ENCODE assay signal across 26 mouse cellular contexts in genomic region chr4:107995727-107996126, GRCm38 (mm10). TPM values are rescaled to one million over a fixed set of nuclear protein-coding genes. Genes with fewer than 3 reads are reported as not detected.
DNase-seq lines count a peak whose midpoint lies in the region; ATAC-seq and TF ChIP-seq lines count a peak whose summit lies in the region.
"Had no signal": no experiment of that assay in that cellular context is flagged by ENCODE, and none has a peak within 500 bp of the region (broad histone marks: within the 10 kb centered on the region; RNA-seq: fewer than 3 reads in every experiment).

No protein-coding gene starts in this region.

- H3K4me3 ChIP-seq in embryonic facial prominence, embryonic 12.5 days, result no peak overlapping the region
- H3K4me3 ChIP-seq in embryonic facial prominence, embryonic 10.5 days, result no peak overlapping the region
- H3K4me3 ChIP-seq in megakaryocyte, embryonic 14.5 days (replicated peaks), result peak overlapping the region; percentile 48
- H3K4me3 ChIP-seq in myocyte, result no peak overlapping the region
- H3K4me3 ChIP-seq in stomach, postnatal 0 days (ENCODE audit: low read depth, low read length), result no peak overlapping the region
- H3K4me3 ChIP-seq in kidney, embryonic 14.5 days (ENCODE audit: low read length), result no peak overlapping the region
- H3K4me3 ChIP-seq: erythroblast, embryonic 14.5 days; forebrain, embryonic 10.5 days; heart, embryonic 10.5 days; hindbrain, embryonic 15.5 days had no signal

- H3K79me2 ChIP-seq in myocyte (ENCODE audit: control insufficient read depth, insufficient read depth), result no peaks in the 10 kb centered on the region

- H3K27me3 ChIP-seq in embryonic facial prominence, embryonic 12.5 days, result no peaks in the 10 kb centered on the region
- peaks cover 18% of the 10 kb centered on the region for H3K27me3 ChIP-seq in embryonic facial prominence, embryonic 10.5 days (replicated peaks; ENCODE audit: low read depth, poor library complexity, severe bottlenecking)
- peaks cover 86% of the 10 kb centered on the region for H3K27me3 ChIP-seq in megakaryocyte, embryonic 14.5 days (replicated peaks)
- H3K27me3 ChIP-seq in myocyte (ENCODE audit: control insufficient read depth, insufficient read depth, insufficient read length), result no peaks in the 10 kb centered on the region
- H3K27me3 ChIP-seq in stomach, postnatal 0 days (ENCODE audit: control insufficient read depth, insufficient read depth, low read length), result no peaks in the 10 kb centered on the region
- H3K27me3 ChIP-seq in kidney, embryonic 14.5 days (ENCODE audit: control insufficient read depth, insufficient read depth, low read length), result no peaks in the 10 kb centered on the region; the same call in 1 of the 2 replicates
- H3K27me3 ChIP-seq: hindbrain, embryonic 15.5 days had no signal

- no peak overlapping the region for H3ac ChIP-seq in myocyte (ENCODE audit: control insufficient read depth, insufficient read length)

- intact Hi-C loops in heart, postnatal 14 days (cut with DNase I), result no loop called here

- TF ChIP-seq CTCF in stomach, postnatal 0 days (IDR thresholded peaks at IDR 0.05; ENCODE audit: low read depth), result no peak

- no peaks in the 10 kb centered on the region for H3K36me3 ChIP-seq in embryonic facial prominence, embryonic 12.5 days
- H3K36me3 ChIP-seq in embryonic facial prominence, embryonic 10.5 days (replicated peaks), result no peaks in the 10 kb centered on the region
- no peaks in the 10 kb centered on the region for H3K36me3 ChIP-seq in megakaryocyte, embryonic 14.5 days (replicated peaks; ENCODE audit: low read length)
- no peaks in the 10 kb centered on the region for H3K36me3 ChIP-seq in myocyte (ENCODE audit: control insufficient read depth, insufficient read depth)
- no peaks in the 10 kb centered on the region for H3K36me3 ChIP-seq in stomach, postnatal 0 days (ENCODE audit: control insufficient read depth, insufficient read depth, low read length)
- H3K36me3 ChIP-seq in kidney, embryonic 14.5 days (ENCODE audit: control insufficient read depth, insufficient read depth, low read length), result no peaks in the 10 kb centered on the region
- H3K36me3 ChIP-seq: forebrain, embryonic 10.5 days; G1E; heart, embryonic 10.5 days; hindbrain, embryonic 15.5 days had no signal

- H3K9me3 ChIP-seq in embryonic facial prominence, embryonic 12.5 days, result no peaks in the 10 kb centered on the region
- no peaks in the 10 kb centered on the region for H3K9me3 ChIP-seq in embryonic facial prominence, embryonic 10.5 days
- H3K9me3 ChIP-seq in megakaryocyte, embryonic 14.5 days, result peaks cover 18% of the 10 kb centered on the region
- H3K9me3 ChIP-seq in stomach, postnatal 0 days (ENCODE audit: control insufficient read depth, low read length), result no peaks in the 10 kb centered on the region
- H3K9me3 ChIP-seq in kidney, embryonic 14.5 days (ENCODE audit: control insufficient read depth, low read length), result no peaks in the 10 kb centered on the region
- H3K9me3 ChIP-seq: forebrain, embryonic 10.5 days; G1E; heart, embryonic 10.5 days; hindbrain, embryonic 15.5 days had no signal

- H3K4me2 ChIP-seq in embryonic facial prominence, embryonic 12.5 days (replicated peaks), result no peak overlapping the region
- H3K4me2 ChIP-seq in myocyte (ENCODE audit: low read depth), result no peak overlapping the region
- no peak overlapping the region for H3K4me2 ChIP-seq in stomach, postnatal 0 days (replicated peaks; ENCODE audit: low read depth)
- no peak overlapping the region for H3K4me2 ChIP-seq in kidney, embryonic 14.5 days (replicated peaks; ENCODE audit: low read depth, low read length)
- H3K4me2 ChIP-seq: hindbrain, embryonic 15.5 days had no signal

- no peak for DNase-seq in embryonic facial prominence, embryonic 10.5 days (ENCODE audit: low spot score)
- DNase-seq in stomach, postnatal 0 days (ENCODE audit: low spot score), result no peak
- no peak for DNase-seq in heart, postnatal 14 days
- DNase-seq: adrenal gland, adult 8-10 months; B cell, adult 2 months; cerebellum, adult 11 months; cerebellum, adult 9-11 months; cerebellum, postnatal 36 days; gastrocnemius, postnatal 10 days; heart, adult 18-20 months; heart, postnatal 36 days had no signal

- H3K9ac ChIP-seq in embryonic facial prominence, embryonic 12.5 days, result no peak overlapping the region
- H3K9ac ChIP-seq in stomach, postnatal 0 days (ENCODE audit: low read length), result no peak overlapping the region
- H3K9ac ChIP-seq in kidney, embryonic 14.5 days (ENCODE audit: low read depth, low read length), result no peak overlapping the region
- H3K9ac ChIP-seq: hindbrain, embryonic 15.5 days had no signal

- ATAC-seq in embryonic facial prominence, embryonic 12.5 days (ENCODE audit: insufficient number of reproducible peaks, insufficient read depth, low FRiP score, low TSS enrichment), result no peak
- no peak for ATAC-seq in megakaryocyte, adult 5-6 weeks (ENCODE audit: poor library complexity, severe bottlenecking)
- no peak for ATAC-seq in stomach, postnatal 0 days (ENCODE audit: low FRiP score, low TSS enrichment)
- no peak for ATAC-seq in kidney, embryonic 14.5 days (ENCODE audit: low FRiP score, low TSS enrichment)
- ATAC-seq: CD4-positive, CD25-positive, alpha-beta regulatory T cell, adult 4 months; forebrain, embryonic 16.5 days had no signal

- TF ChIP-seq EP300 in stomach, postnatal 0 days (optimal IDR thresholded peaks at IDR 0.05), result no peak

- TF ChIP-seq POLR2A in myocyte (IDR thresholded peaks at IDR 0.05; ENCODE audit: insufficient read length, low read depth), result no peak

- H3K4me1 ChIP-seq in embryonic facial prominence, embryonic 12.5 days, result peaks cover 8% of the 10 kb centered on the region
- H3K4me1 ChIP-seq in embryonic facial prominence, embryonic 10.5 days, result peaks cover 16% of the 10 kb centered on the region
- H3K4me1 ChIP-seq in megakaryocyte, embryonic 14.5 days, result peaks cover 27% of the 10 kb centered on the region
- H3K4me1 ChIP-seq in stomach, postnatal 0 days (replicated peaks; ENCODE audit: control insufficient read depth, insufficient read depth), result 0 out of 2 replicates have a peak, but pooled peaks cover 4% of the 10 kb centered on the region
- peaks cover 7% of the 10 kb centered on the region; the same call in 1 of the 2 replicates for H3K4me1 ChIP-seq in kidney, embryonic 14.5 days (ENCODE audit: control insufficient read depth, insufficient read depth, low read length)
- H3K4me1 ChIP-seq: hindbrain, embryonic 15.5 days had no signal

- H3K27ac ChIP-seq in embryonic facial prominence, embryonic 12.5 days, result peak overlapping the region; percentile 26; the same call in 1 of the 2 replicates
- no peak overlapping the region for H3K27ac ChIP-seq in embryonic facial prominence, embryonic 10.5 days (replicated peaks)
- peak overlapping the region; percentile 40; the same call in 1 of the 2 replicates for H3K27ac ChIP-seq in stomach, postnatal 0 days (replicated peaks)
- H3K27ac ChIP-seq in kidney, embryonic 14.5 days (ENCODE audit: low read depth, low read length), result no peak overlapping the region
- H3K27ac ChIP-seq: forebrain, embryonic 10.5 days; heart, embryonic 10.5 days; hindbrain, embryonic 15.5 days had no signal

- WGBS in embryonic facial prominence, embryonic 12.5 days, result 84% methylated on average over 6 of the region's 6 CpGs
- WGBS in embryonic facial prominence, embryonic 10.5 days, result 84% methylated on average over 6 of the region's 6 CpGs
- WGBS in stomach, postnatal 0 days, result 79% methylated on average over 6 of the region's 6 CpGs
- WGBS in kidney, embryonic 14.5 days, result 78% methylated on average over 6 of the region's 6 CpGs

TF ChIP-seq in myocyte, 11 proteins besides CTCF, POLR2A, EP300 and RAD21:
- no peak for TF ChIP-seq CEBPB (IDR thresholded peaks at IDR 0.05; ENCODE audit: insufficient read depth, poor library complexity, severe bottlenecking)
- TF ChIP-seq POLR2AphosphoS2 (IDR thresholded peaks at IDR 0.05; ENCODE audit: insufficient read length, low read depth), result no peak
- no peak for TF ChIP-seq TCF3 (IDR thresholded peaks at IDR 0.05; ENCODE audit: insufficient read length, low read depth)
- no peak for TF ChIP-seq MAX (IDR thresholded peaks at IDR 0.05; ENCODE audit: low read depth)
- no peak for TF ChIP-seq USF1 (IDR thresholded peaks at IDR 0.05; ENCODE audit: low read depth)
- TF ChIP-seq SRF (IDR thresholded peaks at IDR 0.05; ENCODE audit: control insufficient read depth, insufficient read length, low read depth), result no peak
- TF ChIP-seq MYOD1 (IDR thresholded peaks at IDR 0.05; ENCODE audit: control insufficient read depth in 1 of 3, insufficient read length in 2 of 3, low read depth in 2 of 3), result peak in 2 of 3 experiments; percentile 51 to 64
- TF ChIP-seq REST (IDR thresholded peaks at IDR 0.05; ENCODE audit: insufficient read depth, insufficient read length), result no peak
- no peak for TF ChIP-seq E2F4 (IDR thresholded peaks at IDR 0.05; ENCODE audit: insufficient read depth)
- no peak for TF ChIP-seq TCF12 (IDR thresholded peaks at IDR 0.05; ENCODE audit: insufficient read depth, poor library complexity, severe bottlenecking)
- peak in 2 of 3 experiments; percentile 39 to 65 for TF ChIP-seq MYOG (IDR thresholded peaks at IDR 0.05; ENCODE audit: control insufficient read depth in 1 of 3, insufficient read depth in 1 of 3, insufficient read length in 2 of 3, low read depth in 2 of 3)

RNA-seq across cellular contexts. Expression of gene Slc1a7, which starts 27.6 kb away (rescaled TPM):
- not detected in 2 replicates for polyA plus RNA-seq in embryonic facial prominence, embryonic 12.5 days (2016; fragmentation: Nextera tagmentation; extraction: Ambion mirVana)
- polyA plus RNA-seq in embryonic facial prominence, embryonic 10.5 days (2016; fragmentation: Nextera tagmentation; extraction: Ambion mirVana), result not detected in 2 replicates
- polyA plus RNA-seq in megakaryocyte, embryonic 14.5 days (2012; ENCODE audit: insufficient read depth, low replicate concordance), result not detected in 2 replicates
- total RNA-seq in megakaryocyte, adult 5-6 weeks (2015), result not detected in 2 replicates
- total RNA-seq in megakaryocyte, adult 5-6 weeks (2017), result not detected in 2 replicates
- 0.22 TPM for polyA plus RNA-seq in myocyte (2012; fragmentation: generic; extraction: Trizol)
- 0.07 and 0.10 TPM in 2 replicates for polyA plus RNA-seq in stomach, postnatal 0 days (2015; fragmentation: Nextera tagmentation; extraction: Ambion mirVana)
- polyA plus RNA-seq in kidney, embryonic 14.5 days (2014; fragmentation: Nextera tagmentation; extraction: Ambion mirVana), result not detected in 2 replicates
- under 1 TPM; 0.07 to 0.14 TPM for total RNA-seq in heart, postnatal 14 days (2021)
- total RNA-seq: gastrocnemius, postnatal 10 days; gastrocnemius, postnatal 4 days had no signal
- polyA plus RNA-seq: CD4-positive, CD25-positive, alpha-beta regulatory T cell, adult 4 months; erythroblast, embryonic 14.5 days; forebrain, embryonic 16.5 days; G1E; heart, embryonic 10.5 days; heart, embryonic 14.5 days; hindbrain, embryonic 11.5 days had no signal

Comparison
In these comparisons a context has a peak if more than half of its experiments do, and no peak if none do; other contexts are left out.
1. H3K27ac ChIP-seq: peak in embryonic facial prominence, embryonic 12.5 days (single experiment) and stomach, postnatal 0 days (single experiment); none in embryonic facial prominence, embryonic 10.5 days (single experiment) and kidney, embryonic 14.5 days (single experiment).